Mouse (Mus musculus): ENCODE results near the gene Camkk1.

Gene Camkk1

DNA sequence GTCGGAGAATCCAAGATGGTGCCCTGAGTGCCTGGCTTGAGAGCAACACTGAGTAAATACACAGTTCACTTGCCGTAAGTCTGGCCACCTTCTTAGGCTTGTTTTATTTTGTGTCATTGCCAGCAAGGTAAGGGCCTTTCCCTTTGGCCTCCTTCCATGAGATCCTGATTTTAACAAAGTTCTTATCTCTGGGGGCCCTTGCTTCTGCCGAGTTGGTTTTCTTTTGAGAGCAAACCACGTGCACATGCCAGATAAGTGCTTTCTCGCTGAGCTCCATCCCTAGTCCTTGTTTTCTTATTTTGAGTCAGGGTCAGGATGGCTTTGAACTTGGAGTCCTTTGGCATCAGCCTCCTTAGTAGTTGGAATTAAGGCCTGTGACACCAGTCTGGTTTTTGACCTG, 38.9 kb downstream of the Camkk1 start:
- no peak for DNase-seq (ENCODE audit: low read depth)

DNA sequence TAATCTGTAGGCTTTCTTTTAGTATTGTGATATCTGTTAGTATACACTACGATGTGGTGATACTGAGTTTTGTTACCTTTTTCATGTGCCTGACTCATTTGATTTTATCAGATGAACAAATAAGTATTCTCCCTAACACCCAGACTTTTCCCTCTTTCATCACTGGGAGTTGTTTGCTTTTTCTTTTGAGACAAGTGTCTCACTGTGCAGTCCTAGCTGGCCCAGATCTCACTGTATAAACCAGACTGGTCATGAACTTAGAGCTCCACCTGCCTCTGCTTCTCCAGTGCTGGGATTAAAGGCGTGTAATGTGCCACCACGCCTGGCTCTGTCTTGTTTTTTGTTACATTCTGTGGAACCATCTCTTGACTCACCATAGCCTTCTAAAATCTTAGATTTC, 40.8 kb downstream of the Camkk1 start:
- no peak for DNase-seq (ENCODE audit: low read depth)

DNA sequence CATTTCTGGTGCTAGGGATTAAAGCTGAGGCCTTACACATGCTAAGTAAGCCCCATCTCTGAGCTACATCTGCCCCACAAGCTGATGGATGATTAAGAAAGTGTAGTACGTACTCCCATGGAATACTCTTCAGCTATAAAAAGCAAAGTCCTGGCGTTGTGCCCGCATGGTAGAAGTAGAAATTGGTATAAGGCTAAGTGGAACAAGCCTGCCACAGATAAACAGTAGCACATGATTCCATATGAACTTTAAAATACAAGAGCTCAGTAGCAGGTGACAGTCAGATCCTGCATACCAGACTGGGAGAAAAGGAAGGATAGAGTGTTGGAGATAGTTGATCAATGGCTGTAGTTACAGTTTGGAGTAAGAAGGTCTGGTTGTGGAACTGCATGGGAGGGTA, 42.6 kb downstream of the Camkk1 start:
- no peak for DNase-seq (ENCODE audit: low read depth)

DNA sequence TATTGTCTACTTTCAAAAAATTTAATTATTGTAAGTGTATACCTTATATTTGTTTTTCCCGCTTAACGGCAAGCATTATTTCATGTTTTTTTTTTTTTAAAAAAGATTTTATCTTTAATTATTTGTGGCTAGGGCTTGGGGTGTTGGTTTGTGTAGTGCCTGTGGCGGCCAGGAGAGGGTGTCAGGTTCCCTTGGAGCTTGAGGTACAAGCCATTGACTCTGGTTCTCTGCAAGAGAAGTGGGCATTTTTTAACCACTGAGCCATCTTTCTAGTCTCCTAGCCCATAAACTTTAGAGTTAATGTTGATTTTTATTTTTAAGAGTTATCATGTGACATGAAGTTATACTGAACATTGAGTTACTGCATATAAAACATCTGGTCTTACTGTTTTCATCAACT, 53.0 kb downstream of the Camkk1 start:
- no peak for DNase-seq (ENCODE audit: low read depth)

DNA sequence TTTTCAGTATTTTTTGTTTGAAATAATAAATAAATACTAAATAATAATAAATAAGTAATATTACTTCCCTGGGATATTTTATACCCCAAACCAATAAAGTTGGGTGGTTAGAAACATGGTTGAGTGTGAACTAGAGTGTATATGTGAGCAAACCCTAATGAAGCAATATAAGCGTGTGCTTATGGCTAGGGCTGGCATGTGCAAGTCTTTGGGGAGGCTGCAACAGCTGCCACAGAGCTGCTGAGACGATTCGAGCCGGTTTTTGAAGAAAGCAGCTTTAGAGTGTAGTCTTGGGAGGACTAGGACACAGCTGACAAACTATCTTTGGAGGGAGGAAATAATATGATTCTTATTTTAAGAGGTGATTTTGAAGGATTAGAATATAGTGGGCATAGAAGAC, 57.5 kb downstream of the Camkk1 start:
- no peak for DNase-seq (ENCODE audit: low read depth)

DNA sequence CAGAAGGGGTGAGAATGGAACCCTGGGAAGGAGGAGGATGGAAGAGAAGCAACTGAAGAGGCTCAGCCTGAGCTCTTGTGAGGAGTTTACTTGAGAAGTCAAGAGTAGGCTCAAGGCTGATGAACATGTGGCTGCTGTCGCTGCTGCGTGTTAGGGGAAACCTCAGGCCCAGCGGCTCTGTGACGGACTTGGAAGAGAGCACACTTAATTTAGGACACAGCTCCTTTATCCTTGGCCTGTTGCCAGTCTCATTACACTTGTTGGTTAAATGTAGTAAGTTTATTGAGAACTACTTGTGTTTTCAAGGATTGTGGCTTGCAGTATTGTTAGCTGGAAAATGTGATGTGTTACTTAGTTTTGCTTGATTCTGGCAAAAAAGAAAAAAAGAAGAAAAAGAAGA, 57.9 kb downstream of the Camkk1 start:
- no peak for DNase-seq (ENCODE audit: low read depth)

DNA sequence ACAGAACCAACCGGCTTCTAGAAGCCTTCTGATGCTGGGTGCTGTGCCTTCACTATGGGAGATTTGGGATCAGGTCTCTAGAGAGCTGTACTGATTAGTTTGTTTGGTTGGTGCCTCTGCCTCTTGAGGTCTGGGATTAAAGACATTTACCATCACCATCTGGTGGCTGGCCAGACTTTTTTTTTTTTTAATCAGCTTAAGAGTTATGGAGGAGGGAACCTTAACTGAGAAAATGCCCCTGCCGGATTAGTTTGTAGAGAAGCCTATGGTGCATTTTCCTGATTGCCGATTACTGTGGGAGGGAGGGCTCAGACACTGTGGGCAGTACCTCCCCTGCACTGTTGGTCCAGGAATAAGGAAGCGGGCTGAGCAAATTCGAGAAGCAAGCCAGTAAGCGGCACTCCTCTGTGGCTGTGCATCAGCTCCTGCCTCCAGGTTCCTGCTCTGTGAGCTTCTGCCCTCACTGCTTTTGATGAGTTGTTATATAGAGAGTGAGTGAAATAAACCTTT, 58.5 kb downstream of the Camkk1 start:
- no peak for DNase-seq (ENCODE audit: low read depth)

DNA sequence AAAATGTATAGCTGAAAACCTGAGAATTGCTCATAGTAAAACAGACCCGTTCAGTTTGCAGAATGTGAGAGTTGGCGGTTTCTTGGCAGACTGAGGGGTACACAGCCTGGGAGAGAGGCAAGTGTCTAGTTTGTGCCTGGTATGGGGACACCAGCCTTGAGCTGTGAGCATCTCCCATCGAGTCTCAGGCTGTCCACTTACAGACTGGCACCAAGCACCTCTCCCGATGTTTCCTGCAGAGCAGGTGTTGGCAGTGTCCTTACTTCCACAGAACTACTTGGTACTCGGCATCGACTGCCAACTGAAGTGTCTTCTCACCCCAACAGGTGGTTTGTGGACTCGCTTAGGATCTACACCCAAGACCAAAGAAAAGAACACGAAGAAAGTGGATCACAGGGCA, 59.8 kb downstream of the Camkk1 start:
- no peak for DNase-seq (ENCODE audit: low read depth)

DNA sequence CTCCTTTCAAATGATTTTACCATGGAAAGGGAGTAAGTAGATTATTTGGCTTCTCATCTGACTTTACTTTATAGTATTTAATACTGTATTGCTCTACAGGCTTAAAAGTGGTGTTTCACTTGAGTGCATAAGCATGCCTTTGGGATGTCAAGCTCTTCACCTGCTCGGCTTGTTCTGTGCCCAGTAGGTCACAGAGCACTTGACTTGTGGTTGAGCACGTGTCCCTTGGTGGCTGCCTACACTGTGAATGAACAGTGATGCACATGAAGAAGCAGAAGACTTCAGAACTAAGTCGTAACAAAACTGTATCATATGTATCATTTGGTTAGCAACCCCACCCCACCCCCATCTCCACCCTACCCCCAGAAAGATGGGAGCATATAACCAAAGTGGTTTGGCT, 61.5 kb downstream of the Camkk1 start:
- DNase-seq (ENCODE audit: low read depth), result no peak

DNA sequence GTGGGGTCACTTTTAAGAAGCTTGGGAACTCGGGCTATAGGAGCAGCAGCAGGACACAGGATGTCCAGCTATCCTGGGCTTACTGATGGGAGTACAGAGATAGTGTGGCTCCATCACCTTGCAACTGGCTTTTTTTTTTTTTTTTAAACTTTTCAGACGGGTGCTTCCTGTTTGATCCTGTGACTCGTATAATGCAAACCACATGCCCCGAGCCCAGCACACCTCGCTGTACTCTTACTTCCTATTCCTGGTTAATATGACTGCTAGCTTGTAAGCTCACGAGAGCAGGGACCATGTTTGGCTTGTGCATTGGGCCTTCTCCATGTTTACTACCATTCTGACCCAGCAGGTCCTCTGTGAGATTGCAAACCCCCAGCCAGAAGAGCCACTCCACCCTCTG, 65.5 kb downstream of the Camkk1 start:
- no peak for DNase-seq (ENCODE audit: low read depth)

DNA sequence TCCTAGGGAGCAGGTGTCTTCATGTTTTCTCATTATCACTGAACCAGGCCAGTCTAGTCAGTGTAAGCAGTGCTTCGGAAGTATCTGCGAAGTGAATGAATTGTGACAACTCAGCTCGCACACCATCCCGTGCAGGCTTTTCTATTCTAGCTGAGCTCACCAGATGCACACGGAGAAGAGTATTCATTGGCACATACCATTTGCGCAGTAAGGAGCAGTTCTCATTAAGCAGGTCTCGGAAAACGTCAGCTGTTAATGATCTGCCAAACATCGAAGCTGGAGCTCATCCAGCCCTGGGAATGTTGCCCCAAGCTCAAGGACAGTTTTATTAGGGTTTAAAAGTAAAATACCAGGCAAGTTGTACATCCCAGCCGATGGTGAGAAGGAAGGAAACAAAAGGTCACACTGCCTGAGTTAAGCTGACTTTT, 66.0 kb downstream of the Camkk1 start:
- no peak for DNase-seq (ENCODE audit: low read depth)

DNA sequence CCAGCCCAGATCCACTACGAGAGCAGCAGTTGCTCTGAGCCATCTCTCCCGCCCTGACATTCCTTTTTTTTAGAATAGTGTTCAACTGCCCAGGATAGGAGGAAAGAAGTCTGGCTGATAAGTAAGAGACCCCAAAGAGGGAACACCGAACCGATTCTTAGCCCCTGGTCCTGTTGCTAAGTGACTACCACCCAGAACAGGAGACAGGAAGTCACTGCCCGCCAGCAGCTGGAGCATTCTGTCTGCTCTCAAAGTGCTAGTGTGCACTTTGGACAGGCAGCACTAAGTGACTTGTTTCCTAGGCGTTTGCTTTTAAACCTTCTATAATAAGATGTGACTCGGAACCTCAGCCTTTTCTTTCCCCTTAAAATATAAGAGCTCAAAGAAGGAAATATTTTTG, 66.6 kb downstream of the Camkk1 start:
- DNase-seq (ENCODE audit: low read depth), result no peak

DNA sequence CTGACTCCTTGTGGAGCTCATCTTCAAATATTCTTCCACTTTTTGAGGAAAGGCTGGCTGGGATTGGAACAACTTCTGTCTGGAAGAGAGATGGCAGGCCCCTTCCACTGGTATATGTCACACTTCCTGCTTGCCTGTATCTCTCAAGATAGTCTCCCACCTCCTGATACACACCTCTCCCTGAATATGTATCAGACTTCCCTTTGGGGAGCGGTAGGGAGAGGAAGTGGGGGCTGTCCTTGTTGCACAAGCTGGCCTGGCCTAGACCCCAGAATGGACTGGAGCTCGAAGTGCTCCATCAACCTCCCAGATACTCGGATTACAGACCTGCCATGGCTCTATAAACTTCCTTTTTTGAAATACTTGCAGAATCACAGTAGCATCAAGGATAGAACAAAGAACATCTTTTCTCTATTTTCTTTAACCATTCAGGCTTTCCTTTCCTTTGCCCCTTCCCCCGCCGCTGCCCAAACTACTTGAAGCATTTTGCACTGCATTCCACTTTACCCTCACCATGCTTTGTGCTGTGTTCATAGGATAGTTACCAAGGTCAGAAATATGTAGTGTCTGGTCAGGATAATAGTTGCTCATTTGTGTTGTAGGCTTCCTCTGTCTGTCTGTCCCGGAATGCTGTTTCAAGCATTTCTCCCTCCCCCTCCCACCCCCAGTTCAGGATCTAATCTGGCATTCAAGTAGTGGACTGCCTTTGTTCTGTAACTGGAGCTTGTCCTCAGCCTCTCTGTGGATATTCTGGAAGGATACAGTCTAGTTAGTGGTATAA, 69.1 kb downstream of the Camkk1 start:
- DNase-seq (ENCODE audit: low read depth), result no peak

DNA sequence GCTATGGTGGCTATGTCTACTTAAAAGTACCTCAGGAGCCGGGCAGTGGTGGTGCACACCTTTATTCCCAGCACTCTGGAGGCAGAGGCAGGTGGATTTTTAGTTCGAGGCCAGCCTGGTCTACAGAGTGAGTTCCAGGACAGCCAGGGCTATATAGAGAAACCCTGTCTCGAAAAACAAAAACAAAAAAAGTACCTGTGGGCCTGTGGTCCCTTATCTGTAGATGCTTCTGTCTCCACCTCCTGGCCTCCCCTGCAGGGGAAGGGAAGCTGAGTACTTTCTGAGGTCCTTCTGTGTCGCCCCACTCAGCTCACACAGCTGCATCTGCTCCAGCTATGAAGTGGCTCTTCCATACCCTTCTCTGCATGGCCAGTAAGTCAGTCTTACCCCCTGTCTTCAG, 71.5 kb downstream of the Camkk1 start, which contains the start of gene Itgae:
Gene Itgae, plus strand, starts transcription at position 301 of the 400 bp plus-strand sequence.
- DNase-seq (ENCODE audit: low read depth), result no peak

DNA sequence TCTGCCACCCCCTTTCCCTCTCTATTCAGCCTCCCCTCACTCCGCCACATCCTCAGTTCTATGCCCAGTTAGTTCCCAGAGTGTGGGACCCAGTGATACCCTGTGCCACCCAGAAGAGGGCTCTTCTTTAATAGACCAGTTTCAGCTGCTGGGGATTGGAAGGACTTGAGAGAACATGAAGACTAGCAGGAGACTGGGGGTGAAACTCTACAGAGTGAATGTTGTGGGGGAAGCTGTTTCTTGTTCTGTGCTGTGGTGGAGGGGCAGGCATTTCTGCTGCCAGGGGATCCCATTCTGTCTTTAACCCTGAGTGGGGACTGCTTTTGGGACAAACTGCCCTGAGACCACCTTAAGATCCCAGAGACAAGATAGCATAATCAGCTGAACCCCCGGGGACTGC, 72.0 kb downstream of the Camkk1 start:
- DNase-seq (ENCODE audit: low read depth), result no peak

All from fibroblast of lung, adult 2 months (primary cell).